Mouse (Mus musculus): ENCODE measurements at regions not wholly inside any gene's neighbourhood (a gene's known extent, or its start where the extent isn't known, plus 50 kb on each side); places are given as distances from the start of the nearest gene placed in this dataset.
A peak's percentile ranks its signal among the peaks of the same experiment; 100 is the strongest.

DNA sequence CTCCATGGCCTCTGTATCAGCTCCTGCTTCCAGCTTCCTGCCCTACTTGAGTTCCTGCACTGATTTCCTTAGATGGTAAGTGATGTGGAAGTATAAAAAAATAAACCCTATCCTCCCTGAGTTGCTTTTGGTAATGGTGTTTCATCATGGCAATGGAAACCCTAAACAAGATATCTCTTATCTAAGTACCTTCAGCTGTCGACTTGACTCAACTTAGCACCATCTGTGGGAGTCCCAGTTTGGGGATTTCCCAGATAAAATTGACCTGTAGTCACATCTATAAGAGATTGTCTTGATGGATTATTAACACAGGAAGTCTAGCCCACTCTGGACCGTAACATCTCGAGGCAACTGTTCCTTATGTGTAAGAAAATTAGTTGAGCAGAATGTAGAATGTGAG, 570.2 kb upstream of the Gm10306 start:
- DNase-seq (ENCODE audit: low spot score in 2 of 2): no peak

DNA sequence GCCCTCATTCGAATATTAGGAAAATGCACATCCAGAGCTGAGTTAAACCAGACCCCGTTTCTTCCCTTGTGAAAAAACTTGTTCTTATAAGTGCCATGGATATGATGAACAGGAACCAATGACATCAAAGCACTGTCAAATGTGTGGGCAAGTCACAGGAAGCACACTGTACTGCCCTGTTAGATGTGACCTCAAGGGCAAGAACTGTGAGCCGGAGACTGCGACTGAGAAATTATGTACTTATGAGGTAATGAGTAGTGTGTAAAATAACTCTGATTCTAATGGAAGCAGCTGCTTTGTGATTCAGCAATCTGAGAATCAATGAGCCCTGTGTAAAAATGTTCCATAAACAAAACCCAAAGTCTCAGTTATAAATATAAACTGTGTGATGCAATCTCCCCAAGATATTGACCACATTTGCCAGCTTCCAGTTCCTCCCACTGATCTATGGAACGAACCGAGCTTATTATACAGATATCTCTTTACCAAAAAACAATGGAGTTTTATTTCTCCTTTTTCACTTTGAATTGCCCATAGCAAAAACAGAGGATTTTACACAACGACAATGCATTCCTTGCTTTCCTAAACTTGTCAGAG, 566.0 kb upstream of the Gm10306 start:
- no peak for DNase-seq (ENCODE audit: low spot score in 2 of 2)

DNA sequence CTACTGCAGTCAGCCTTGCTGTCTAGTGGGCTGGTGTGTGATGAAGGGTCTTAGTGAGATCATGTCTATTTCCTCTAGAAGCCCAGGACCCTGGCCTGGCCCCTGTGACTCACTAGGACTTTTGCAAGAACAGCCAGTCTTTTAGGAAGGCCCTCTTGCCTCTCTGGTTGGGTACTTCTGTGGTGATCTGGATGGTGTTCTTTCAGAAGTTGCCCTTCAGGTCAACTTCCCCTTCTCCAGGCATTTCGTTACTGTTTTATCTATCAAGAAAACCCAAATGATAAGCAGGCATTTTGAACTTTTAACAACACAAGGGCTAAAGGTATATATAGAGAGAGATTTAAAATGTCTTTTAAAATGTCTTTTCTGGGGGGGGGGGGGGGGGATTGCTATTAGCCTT, 550.5 kb upstream of the Gm10306 start:
- no peak for DNase-seq (ENCODE audit: low spot score in 2 of 2)

DNA sequence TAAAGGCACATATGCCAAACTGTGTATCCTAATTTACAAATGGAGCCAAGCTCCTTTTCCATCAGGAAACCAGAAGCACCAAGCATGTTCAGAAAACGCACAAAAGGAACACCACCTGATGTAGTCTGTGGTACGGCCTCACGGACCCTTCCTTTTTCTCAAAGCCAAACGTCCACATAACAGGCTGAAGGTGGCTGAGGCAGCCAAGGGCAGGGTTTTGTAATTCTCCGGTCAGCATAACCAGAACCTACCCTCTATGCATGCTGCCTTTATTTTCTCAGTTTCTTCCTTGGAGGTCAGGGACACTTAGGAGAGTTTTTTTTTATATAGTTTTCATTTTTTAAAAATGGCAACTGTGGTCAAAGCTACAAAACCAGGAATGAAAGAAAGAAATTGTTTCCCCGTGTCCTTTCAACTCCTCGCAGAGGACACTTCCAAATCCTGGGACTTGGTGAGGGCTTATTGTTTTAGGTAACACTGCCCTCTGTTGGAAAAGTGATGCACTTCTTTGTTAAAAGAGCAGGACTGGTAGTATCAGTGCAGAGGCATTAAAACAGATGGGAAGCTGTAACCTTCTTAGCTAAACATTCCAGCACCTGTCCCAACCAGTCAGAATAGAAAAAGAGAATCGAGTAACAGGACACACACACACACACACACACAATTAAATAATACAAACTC, 549.1 kb upstream of the Gm10306 start:
- DNase-seq (ENCODE audit: low spot score in 2 of 2): peak; percentile 42 to 49

DNA sequence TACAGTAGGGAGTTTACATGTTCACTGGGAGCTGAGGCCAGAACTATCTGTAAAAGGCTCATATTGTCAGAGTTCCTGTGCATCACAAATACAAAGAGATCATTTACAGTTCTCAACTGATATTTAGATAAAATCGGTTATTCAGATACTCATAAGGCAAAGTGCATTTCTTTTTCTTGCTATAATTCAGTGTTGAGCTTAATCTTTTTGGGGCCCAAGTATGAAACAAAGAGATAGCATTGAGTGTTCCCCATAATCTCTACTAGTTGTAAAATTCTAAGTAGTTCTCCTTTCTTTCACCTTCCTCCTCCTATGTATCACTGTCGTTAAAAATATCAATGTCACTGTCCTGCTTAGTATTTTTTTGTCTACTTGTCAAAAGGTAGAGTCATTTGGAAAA, 540.6 kb upstream of the Gm10306 start:
- DNase-seq (ENCODE audit: low spot score in 2 of 2): no peak

DNA sequence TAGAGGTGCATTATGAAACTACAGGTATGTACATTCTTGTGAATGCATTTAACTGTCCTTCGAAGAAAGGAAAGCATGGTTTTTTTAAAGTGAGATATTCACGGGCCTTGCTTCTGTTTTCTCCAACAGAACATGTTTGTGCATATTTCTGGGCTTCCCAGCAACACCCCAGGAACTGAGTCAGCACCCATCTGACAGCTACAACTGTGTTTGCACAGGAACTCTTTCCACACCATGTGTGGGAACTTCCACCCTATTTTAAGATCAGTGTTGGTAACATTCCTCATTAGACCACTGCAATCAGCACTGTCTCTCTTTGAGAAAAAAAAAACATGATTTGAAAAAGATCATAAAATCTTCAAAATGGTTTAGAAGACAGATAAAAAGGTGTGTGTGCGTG, 538.6 kb upstream of the Gm10306 start:
- peak; percentile 44 to 61 for DNase-seq (ENCODE audit: low spot score in 2 of 2)

DNA sequence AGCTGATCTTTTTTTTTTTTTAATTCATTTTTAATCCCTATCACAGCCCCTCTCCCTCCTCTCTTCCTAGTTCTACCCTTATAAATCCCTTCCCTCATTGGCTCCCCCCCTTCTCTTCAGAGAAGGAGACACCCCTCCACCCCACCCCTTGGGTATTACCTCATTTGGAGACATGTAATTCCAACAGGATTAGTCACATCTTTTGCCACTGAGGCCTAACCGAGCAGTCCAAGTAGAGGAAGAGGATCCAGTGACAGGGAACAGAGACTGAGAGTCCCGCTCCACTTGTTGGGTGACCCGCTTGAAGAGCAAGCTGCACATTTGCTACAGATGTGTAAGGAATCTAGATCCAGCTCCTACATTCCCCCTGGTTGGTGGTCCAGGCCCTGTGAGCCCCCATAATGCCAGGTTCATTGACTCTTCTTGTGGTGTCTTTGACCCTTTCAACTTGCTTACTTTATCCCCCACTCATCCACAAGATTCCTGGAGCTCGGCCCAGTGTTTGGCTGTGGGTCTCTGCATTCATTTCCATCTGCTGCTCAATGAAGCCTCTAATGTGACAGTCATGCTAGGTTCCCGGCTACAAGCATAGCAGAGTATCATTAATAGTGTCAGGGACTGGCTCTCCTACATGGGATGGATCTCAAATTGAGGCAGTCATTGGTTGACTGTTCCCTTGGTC, 506.6 kb upstream of the Gm10306 start:
- no peak for DNase-seq (ENCODE audit: low spot score in 2 of 2)

DNA sequence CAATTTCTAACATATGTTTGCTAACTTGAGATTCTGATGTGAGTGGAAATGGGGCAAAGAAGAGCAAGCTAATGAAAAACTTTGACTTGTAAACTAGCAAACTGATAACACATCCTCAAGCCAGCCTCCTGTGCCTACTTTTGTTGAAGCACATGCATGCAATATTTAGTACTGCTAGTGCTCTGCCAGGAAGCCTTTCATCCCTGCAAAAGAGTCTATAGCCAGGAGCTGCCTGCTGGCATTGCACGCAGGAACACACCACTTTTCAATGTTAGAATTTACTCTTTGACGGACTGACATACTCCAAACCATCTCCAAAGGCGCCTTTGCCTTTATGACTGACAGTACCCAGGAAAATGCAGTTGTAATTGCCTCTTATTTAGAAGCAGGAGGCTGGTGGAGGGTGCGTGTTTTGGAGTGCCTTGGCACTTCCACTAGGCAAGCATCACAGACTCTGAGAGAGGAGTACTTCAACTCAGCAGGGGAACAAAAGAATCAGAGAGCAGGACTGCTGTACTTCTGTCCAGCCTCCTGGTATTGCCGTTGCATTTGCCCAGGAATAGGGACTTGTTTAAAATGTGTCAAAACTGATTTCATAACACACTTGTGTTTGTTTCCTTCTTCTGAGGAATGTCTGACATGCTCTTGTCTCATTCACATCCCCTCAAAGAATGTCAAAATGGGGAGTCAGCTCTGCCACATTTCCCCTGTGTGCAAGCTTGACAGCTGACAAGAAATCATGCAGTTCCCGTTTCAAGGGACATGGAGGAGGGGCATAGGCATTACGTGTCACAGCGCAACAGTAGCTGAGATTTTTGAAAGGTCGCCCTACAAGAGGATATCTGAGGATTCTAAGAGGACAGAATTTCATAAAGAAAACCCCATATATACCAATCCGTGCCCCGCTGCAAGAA, 503.8 kb upstream of the Gm10306 start:
- no peak for DNase-seq (ENCODE audit: low spot score in 2 of 2)

DNA sequence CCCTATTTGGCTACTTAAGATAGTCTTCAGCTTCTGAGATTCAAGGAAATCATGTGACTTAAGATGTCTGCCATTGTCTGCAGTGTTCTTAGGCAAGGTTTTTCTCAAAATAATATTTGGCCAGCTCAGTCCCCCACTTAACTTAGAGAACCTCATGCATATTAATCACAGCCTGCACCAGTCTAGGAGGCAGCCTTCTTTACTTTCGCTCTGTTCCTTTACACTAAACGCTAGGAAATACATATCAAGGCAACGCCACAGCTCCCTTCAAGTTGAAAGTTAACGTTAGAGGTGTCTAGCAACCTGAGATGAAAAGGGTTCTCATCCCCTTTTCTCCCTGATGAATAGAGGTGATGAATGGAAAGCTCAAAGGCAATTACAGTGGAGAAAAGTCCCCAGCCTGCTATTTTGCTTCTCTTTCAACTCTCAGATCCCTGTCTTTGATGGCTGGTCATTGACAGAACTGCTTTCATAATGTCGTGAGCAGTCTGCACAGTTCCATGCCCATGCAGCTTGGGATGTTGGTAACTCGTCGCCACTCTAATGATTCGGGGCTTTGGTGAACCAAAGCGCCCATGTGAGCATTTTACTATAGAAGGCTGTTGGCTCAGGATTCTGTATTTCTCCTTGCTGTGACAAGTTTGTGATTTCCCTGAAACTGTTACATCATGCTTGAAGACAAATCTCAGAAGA, 483.0 kb upstream of the Gm10306 start:
- no peak for DNase-seq (ENCODE audit: low spot score in 2 of 2)

DNA sequence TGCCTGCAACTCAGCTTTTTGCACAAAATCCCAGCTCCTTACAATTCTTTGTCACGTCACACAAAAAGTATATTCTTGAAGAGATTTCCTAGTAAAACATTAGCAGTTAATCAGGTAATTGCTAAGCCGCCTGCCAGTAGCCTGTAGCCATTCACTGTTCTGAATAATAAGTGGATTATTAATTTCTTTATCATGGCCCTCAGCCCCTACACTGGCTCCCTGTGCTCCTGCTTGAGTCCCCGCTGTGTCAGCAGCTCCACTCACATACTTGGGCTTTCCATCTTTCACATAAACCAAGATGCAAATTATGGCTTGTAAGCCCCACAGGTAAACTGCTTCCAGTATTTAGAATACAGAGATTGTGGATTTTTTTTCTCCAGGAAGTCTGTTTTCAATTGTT, 473.5 kb upstream of the Gm10306 start:
- DNase-seq (ENCODE audit: low spot score in 2 of 2): no peak

DNA sequence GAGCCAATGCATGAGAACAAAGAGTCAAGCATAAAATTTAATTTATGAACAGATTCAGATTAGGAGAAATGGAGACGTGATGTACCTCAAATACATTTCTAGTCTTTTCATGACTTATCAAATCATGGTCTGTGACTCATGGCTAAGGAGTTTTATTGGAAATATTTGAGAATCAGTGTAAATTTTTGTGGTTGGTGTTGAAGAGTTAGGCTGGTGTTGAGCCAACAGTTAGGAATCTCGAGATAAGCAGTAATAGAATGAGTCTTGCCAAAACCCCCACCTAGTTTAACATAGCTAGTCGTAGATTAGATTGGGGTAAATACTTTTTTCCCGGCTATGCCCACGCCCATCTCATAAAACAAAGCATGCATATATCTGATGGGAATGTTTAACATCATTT, 462.0 kb upstream of the Gm10306 start:
- DNase-seq (ENCODE audit: low spot score in 2 of 2): no peak

DNA sequence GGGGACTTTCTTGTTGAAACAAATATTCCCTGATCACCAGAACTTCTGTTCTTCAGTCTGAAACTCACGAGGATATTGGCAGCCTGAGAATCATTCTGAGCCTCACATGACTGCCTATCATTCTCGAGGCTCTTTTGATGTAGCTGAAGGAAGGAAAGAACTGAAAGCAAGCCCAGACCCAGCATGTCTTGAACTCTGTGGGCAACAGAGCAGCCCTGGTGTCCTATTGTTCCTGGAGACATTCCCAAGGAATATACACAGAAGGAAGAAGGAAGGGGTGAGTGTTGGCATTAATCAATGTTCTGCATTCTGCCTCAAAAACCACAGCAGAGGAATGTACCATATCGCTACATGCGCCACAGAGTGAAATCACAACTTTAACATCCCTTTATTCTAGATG, 449.4 kb upstream of the Gm10306 start:
- DNase-seq (ENCODE audit: low spot score in 2 of 2): no peak

DNA sequence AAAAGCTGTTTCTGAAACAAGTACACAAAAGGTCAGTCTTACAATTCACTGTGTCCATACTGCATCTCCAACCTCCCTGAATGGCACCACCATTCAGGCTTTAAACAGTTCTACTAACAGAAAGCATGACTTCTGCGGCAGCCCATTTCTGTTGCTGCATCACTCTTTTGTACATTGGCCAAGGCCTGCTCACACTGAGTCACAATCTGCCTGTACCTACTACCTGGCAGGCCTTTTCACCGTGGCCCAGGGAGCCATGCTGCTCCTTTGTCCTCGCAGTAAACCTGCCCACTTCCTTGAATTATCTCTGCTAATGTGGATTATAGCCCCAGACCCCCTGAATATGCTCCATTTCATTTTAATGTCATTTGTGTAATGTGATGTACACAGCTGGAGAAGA, 439.5 kb upstream of the Gm10306 start:
- no peak for DNase-seq (ENCODE audit: low spot score in 2 of 2)

DNA sequence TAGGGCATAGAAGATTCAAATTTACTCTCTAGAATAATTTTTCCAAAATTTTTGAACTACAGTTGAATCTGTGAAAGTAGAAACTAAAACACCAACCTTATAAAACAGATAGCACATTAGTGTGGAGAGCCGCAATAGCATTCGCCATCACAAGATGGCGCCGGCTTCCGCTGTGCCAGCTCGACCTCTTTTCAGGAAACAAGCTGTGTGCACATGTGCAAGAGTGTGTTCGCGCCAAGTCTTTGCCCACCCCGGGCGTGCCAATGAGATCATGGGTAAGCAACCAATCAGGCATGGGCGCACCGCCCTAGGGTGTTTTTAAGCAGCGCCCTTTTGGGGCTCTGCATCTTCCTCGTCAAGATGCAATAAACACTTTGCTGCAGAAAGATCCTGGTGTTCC, 432.2 kb upstream of the Gm10306 start:
- peak in 1 of 2 experiments; percentile 23 for DNase-seq (ENCODE audit: low spot score in 2 of 2)

DNA sequence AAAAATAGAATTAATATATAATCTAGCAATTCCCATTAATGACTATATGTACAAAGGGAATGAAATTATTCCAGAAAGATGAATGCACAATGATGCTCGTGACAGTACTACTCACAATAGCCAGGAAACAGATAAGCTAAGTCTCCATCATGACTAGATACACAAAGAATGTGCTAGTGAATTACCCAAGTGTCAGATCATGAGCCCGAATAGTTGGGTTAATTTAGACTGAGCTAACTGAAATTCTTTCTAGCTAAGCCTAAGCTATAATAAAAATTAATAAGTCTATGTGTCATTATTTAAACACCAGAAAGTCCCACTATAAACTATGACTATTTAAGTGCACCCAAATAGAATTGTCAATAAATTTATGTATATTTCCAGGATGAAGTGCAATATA, 418.4 kb upstream of the Gm10306 start:
- DNase-seq (ENCODE audit: low spot score in 2 of 2): no peak

DNA sequence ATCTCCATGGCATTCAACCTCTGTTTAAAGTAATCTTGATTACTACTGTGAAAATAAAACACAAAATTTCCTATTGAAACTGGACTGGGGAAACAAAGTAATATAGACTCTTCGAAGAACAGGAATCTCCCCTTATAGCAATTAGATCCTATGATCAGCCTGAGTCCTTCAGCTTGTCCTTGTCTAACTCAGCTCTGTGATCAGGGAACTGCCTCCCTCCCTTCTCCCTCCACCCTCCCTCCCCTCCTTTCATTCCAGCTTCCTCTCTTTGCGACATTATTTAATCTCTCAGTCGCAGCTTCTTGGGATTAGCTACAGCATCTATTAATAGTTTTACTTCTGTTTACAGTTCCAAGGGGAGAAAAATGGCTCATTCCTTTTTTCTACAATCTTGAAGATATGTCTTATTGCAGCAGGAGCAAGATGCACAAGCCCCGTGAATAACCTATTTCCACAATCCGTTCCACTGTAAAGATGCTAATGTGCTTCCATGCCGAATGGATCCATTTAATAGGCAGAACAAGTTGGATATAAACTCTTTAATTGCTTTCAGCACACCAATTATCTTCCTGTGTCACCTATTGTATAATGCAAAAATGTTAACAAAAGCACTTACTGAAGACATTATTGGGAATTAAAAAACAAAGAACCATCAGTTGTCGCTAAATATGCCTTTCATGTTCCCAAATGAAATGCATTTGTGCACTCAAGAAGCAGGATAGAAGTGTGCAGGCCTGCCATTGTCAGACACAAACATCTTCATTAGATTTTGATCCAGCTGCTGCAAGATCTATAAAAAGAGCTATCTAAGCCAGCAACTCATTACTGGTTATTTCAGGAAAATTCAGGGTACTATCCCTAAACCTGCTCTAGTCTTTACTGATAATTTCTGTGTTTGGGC, 411.2 kb upstream of the Gm10306 start:
- no peak for DNase-seq (ENCODE audit: low spot score in 2 of 2)

DNA sequence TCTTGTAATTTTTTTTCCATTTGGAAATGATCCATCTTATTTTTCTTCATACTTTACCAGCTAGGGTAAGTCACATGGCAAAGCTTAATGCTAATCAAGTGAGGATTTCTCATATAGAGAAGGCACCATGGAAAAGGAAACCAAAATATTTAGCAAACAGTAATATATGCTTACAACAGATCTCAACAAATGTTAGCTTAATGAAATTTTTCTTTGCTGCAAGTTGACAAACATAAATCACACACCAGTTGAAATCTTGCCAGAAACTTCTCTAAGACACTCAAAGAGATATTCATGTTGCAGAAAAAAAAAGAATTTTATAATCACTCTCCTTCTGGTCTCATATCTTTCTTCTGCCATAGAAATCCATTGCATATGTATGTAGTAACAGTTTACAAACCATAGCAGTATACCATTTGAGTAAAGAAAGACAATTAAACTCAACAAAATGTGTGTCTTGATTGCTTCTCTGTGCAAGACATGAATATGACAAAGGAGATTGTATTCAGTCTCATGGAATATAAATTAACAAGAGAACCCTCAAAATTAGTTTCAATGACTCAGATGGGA, 408.3 kb upstream of the Gm10306 start:
- DNase-seq (ENCODE audit: low spot score in 2 of 2): no peak

DNA sequence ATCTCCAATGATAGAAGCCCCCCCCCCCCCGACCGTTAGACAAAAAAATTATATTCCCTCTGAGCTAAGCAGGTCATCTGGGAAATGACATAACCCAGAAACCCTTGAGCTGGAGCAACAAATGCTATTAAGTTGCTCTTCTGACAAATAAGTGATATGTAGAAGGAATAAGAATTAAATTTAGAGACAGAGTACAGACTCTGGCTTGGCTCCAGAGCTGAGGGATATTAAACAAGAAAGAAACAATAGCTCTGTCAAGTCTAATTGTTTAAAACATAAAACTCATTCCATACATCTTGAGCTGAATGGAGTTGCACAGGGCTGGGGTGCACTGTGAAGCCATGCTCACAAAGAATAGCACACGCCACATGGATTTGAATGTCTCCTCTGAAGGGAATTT, 407.3 kb upstream of the Gm10306 start:
- no peak for DNase-seq (ENCODE audit: low spot score in 2 of 2)

DNA sequence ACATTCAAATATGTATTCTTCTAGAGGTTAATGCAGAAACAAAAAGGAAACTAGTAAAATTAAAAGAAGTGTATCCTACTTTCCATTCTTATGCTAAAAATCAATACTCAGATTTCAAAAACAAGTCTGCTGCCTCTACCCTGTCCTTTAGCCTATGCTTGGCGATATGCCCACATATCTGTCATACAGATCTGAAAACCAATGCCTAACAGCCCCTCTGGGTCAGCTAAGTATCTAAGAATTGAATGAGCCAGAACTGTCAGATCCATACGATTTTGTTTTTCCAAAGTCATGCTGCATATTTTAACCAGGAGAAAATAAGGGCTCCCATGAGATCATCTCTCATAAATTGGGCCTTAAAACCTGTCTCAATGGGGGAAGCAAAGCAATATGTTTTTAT, 395.7 kb upstream of the Gm10306 start:
- no peak for DNase-seq (ENCODE audit: low spot score in 2 of 2)

DNA sequence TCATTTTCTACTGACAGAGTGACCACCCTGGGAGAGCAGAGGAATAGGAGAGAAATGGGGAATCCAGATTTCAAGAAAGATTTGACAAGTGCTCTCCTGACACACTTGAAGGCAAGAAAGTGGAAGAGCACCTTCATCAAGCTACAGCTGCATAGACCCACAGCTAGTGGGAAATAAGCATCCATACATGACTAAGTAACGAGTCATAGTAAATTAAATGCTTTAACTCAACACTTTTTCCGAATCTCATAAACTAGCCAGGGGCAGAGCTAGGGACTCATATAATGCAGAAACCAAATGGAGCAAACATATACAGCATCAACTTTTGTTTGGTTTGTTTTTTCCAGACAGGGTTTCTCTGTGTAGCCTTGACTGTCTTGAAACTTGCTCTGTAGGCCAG, 383.2 kb upstream of the Gm10306 start:
- DNase-seq (ENCODE audit: low spot score in 2 of 2): no peak
